Mouse (Mus musculus) heart, adult 8-10 months (tissue): ENCODE results near the gene Coq10a. TPM values are rescaled to one million over a fixed set of nuclear protein-coding genes. Genes with fewer than 3 reads are reported as not detected.

Experiments used
- DNase-seq: peaks from one replicate; pipeline ENCODE4 v3.0.0; 2022; ENCODE audit warnings: low spot score
- total RNA-seq, 4 experiments: library from RNA; stranded (reverse); gene quantifications; 2 replicates each; pipeline ENCODE4 v1.2.4; 2022

The Coq10a gene
- total RNA-seq, 4 experiments from 2014 or later, result 365 to 443 (median 423) TPM

DNA sequence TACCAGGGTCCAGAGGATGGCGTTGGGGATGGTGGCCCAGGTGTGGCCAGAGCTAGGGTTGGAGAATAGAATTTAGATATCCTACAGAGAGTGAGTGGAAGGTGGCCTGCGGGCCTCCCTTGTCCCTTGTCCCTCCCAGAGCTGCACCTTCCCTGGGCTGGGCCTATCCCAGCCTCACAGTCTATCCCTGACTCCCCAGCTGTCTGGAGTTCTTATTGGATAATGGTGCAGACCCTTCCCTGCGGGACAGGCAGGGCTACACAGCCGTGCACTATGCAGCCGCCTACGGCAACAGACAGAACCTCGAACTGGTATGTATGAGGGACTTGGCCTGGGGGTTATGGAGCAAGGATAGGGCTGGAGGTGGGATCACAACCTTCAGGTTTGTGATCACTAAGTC, 17.1 kb upstream of the Coq10a start:
- DNase-seq, result no peak

DNA sequence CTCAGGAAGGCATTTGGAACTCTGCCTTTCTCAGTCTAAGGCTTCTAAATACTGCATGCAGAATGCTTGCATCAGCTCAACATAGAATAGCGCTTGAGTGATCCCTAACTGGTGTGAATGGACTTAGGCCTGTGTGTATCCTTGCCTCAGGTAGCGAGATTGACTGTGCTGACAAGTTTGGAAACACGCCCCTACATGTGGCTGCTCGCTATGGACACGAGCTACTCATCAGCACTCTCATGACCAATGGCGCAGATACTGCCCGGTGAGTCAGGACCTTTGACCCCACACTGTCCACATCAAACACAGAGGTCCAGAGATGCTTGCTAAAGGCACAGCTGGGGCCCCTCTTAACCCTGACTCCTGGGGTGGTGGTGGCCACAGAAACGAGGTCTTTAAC, 13.7 kb upstream of the Coq10a start:
- no peak for DNase-seq

DNA sequence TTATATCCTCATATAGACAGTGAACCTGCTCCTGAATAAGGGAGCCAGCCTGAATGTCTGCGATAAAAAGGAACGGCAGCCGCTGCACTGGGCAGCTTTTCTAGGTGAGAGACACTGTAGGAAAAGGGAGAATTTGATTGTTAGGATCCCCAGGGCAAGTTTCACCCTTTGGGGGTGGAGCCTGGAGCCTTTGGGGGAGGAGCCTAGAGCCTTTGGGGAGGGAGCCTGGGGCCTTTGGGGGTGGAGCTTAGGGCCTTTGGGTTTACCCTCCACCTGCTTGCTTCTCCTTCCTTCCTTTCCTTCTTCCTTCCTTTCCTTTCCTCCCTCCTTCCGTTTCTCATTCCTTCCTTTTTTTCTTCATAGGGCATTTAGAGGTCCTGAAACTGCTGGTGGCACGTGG, 11.8 kb upstream of the Coq10a start:
- DNase-seq, result no peak

DNA sequence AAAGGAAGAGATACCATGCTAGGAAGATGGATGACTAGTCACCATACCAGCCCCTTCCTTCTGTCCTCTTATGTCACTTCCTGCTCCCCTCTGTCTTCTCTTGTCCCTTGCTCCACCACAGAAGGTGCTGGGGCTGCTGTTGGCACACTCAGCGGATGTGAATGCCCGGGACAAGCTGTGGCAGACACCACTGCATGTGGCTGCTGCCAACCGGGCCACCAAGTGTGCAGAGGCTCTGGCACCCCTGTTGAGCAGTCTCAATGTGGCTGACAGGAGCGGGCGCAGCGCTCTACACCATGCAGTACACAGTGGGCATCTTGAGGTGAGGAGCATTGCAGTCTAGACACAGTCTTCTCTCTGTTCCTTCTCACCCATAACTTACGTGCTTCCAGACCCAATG, 10.5 kb upstream of the Coq10a start:
- no peak for DNase-seq

DNA sequence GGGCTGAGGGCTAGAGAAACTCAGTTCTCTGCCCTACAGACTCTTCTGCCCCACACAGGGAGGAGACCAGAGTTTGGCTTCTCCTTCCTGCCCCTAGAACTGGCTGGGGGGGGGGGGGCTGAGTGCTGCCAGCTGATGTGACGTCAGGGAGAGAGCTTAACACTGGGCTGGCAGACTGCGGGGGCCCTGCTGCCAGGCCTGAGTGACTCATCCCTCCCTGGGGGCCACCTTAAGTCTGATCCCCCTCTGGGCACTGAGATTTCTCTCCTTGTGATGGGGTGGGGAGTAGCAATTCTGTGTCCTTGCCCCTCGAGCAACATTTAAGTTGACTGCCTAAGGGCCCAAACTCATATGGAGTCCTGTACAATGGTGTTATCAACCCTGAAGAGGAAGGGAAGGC, 9.7 kb upstream of the Coq10a start:
- no peak for DNase-seq

DNA sequence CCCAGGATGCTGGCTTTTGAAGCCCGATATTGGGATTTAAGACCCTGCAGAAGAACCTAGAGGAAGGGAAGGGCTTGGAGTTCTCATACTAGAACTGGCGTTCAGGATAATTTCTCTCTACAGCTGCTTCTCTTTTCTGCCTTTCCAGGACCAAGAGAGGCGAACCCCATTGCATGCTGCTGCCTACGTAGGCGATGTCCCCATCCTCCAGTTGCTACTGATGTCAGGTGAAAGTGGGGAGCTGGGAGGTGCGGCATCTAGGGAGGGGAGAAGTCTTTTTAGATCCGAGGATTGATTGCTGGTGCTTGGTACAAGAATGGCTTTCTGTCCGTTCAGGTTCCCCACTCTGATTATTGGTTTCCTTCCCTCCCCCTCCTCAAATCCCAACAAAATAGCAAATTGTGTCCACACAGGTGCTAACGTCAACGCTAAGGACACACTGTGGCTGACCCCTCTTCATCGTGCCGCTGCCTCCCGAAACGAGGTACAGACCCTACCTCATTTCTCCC, 9.2 kb upstream of the Coq10a start:
- no peak for DNase-seq

DNA sequence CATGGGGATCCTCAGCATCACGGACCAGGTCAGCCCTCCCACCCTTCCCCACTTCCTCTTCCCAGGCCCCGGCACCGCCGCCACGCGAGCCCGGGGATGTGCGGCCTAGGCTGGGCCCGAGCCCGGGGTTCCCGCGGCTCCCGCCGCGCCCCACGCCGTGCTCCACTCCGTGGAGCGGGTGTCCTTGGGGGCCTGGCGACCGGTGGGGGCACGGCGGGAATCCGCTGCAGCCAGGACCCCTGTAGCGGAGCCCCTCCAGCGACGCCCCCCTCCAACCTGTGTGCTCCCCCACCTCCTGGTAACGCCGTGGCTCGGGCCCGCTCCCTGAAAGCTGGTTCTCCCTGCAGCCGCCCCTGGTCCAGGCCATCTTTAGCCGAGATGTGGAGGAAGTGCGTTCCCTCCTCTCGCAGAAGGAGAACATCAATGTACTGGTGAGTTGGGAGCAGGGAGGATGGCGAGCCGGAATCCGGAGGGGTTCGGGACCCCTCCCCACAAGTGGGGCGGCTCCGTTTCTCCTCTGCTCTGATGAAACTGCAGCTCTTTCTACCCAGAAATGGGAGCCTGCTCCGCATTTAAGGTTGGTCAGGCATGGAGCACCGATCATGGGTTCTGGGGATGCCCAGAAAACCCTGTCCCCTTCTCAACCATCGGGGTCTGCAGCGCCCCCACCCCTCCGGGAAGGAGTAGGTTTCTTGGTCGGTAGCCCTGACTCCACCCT, 8.6 kb upstream of the Coq10a start:
- no peak for DNase-seq

DNA sequence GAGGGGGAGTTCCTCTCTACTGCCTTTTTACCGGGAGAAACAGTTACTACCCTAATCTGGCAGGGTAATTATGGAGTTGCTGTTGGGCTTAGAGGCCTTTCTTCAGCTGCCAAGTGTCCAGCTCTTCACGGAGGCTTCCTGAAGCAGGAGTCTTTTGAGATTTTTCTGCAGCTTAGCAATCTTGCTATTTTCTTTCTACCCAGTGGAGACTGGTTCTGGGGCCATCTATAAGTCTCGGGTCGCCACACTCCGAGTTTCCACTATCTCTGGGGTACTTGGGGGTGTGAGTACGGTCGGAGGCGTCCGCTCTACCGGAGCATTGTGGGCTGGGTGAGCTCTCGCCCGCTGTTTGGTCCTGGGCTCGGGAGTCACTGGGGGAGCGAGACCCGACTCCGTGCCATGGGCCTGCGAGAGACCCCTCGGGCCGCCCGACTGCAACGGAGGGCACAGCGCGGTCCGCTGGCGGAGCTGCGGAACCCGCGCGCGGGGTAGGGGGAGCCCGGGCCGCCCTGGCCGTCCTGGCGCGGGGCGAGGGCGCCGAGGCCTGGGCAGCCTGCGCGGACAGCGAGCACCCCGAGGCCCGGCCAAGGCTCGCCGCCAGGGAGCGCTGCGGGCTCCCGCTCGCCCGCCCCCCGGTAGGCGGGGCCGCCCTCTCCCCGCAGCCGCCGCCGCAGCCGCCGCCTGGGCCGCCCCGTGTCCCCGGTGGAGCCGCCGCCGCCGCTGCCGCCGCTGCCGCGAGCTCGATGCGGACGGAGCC, 7.8 kb upstream of the Coq10a start, which contains the start of gene Ankrd52:
Ankrd52 (plus strand) TSS at position 661 of the 757 bp plus-strand sequence.
- DNase-seq, result peak; percentile 68

DNA sequence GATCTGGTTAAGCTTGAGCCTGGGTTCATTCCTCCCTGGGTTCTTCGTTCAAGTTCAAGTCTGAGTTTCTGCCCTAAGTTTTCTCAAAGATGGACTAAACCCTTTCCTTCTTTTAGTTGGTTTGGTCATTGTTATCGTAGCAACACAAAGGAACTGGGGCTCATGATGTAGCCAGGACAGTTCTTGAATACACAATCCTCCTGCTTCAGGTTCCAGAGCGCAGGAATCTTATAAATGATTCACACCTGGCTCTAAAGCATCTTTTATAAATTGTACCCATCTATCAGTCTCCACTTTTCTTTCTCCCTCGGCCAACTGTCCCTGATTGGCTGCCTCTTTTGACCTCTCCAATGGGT, 7.3 kb upstream of the Coq10a start:
- DNase-seq, result no peak

DNA sequence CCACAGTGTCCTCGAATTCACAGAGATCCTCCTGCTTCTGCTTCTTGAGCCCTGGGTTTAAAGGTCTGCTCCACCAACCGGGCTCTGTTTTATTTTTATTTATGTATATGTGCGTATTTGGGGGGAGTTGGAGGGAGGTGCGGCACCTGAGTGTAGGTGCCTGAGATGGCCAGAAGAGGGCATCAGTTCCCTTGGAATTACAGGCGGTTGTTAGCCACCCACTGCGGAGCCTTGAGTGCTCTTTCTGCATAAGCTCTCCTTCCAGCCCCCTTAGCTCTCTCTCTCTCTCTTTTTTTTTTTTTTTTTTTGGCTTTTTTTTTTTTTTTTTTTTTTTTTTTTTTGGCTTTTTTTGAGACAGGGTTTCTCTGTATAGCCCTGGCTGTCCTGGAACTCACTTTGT, 5.6 kb upstream of the Coq10a start:
- no peak for DNase-seq

DNA sequence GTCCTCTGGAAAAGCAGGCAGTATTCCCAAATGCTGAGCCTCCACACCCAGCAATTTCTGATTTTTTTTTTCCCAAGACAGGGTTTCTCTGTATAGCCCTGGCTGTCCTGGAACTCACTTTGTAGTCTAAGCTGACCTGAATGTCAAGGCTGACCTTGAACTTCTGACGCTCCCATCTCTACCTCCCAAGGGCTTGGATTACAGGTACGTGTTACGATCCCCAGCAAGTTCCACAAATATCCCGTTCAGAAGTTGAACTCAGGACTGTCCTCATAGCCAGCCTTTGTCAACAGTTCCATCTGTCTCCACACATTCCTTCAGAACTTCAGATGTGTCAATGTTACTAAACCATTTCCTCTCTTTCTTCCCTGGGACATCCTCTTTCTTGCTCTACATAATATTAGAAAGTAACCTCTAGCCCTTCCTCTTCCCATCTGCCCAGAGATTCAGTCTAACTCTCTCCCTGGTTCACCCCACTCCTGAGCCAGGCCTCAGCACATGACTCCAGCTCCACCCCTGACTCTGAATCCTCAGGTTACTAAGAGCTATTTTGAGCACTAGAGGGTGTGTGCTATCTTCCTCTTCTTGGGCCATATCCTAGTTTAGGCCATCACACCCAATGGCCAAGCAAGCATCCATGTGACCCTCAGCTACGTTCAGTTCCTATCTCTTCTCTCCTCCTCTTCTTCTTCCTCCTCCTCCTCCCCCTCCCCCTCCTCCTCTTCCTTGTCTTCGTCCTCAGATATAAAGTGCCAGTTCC, 4.4 kb upstream of the Coq10a start:
- DNase-seq, result peak; percentile 69

DNA sequence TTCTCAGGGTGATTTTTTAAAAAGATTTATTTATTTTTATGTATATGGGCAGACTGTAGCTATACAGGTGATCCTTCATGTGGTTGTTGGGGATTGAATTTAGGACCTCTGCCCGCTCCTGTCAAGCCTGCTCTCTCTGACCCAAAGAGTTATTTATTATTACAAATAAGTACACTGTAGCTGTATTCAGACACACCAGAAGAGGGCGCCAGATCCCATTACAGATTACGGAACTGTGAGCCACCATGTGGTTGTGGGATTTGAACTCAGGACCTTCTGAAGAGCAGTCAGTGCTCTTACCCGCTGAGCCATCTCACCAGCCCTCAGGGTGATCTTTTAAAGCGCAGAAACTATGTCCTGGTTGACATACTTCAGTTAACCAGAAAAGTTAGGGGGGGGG, 3.3 kb upstream of the Coq10a start:
- DNase-seq, result no peak

DNA sequence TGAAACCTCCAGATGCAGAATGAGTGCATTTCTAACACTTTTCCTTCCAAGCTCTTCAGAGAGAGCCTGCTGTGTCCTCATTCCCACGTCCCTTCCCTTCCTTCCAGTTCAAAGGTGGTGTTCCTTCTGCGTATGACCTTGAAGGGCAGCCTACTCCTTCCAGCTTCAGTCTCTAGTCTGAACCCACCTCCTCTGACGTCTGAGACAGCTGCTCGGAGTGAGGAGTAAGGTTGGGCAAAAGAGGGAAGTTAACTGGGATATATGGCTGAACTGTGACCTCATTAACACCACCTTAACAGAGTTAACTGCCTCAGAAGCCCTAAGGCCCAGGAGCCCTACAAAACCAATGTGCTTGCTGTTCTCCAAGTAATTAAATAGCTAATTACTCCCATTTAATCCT, 1.8 kb upstream of the Coq10a start:
- DNase-seq, result no peak

DNA sequence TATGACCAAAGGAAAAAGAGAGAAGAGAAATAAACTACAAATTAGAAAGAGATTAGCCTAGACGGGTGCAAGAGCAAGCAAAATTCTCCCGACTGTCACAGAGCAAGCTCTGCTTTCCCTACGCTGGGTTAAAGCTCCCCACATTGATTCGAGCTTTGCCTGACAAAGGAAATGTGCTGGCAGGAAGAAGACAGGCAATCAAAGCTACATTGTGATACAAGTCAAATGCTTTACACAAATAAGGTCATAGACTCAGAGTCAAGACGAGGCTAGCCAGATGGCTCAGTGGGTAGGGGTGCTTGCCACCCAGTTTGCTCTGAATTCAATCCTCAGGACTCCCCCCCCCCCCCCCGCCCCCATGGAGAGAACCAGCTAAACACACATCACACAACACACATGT, 1.2 kb upstream of the Coq10a start:
- DNase-seq, result no peak

DNA sequence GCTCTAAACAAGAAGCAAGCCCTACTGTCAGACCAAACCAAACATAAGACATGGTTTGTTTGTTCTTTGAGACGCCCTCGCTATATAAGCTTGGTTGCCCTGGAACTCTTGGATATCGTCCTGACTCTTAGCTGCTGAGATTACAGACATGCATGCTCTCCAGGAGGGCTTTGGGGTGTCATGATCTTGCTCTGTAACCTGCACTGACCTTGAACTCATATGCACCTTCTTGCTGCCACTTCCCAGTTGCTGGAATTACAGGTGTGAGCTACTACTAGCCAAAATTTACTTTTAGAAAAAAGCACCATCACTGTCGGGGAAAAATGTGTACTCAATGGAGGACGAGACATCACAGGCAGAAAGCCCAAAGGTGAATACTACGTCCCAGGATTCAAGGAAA, 802 bp upstream of the Coq10a start:
- DNase-seq, result no peak

DNA sequence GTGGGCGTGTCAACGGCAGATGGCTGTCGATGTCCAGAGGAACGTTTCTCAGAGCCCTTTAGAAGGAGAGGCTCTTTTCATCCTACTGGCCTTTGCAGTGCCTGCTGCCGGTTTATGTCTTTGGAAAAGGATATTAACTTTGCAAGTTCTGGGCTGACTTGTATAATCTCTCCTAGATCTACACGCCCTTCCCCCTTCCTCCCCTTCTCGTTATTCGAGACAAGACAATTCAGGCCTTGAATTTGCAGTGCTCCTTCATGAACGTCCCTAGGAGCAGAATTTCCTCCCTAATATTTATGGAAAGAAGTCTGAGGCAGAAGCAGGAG, 384 bp upstream of the Coq10a start:
- no peak for DNase-seq

DNA sequence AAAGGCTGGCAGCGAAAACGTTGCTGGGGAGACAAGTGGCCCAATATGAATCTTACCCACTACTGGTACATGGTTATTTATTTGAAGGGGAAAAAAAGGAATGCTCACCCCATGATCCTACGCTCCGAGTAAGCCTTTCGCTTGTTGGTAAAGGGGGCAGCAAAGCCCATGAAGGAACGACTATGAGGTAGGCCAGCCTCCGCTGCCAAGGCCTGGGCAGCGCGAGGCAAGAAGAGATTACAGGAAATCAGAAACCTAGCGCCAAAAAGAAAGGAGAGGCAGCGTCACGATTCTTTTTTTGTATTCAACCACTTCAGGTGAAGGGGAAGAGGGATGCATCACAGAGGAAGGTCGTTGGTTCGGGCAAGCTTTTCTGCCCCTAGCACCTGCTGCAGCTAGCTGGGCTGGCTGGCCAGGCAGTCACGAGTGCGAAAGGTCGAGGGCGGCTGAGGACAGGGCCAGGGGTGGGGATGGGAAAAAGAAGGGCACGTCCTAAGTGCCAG, 847 bp downstream of the Coq10a start:
- peak; percentile 75 for DNase-seq

DNA sequence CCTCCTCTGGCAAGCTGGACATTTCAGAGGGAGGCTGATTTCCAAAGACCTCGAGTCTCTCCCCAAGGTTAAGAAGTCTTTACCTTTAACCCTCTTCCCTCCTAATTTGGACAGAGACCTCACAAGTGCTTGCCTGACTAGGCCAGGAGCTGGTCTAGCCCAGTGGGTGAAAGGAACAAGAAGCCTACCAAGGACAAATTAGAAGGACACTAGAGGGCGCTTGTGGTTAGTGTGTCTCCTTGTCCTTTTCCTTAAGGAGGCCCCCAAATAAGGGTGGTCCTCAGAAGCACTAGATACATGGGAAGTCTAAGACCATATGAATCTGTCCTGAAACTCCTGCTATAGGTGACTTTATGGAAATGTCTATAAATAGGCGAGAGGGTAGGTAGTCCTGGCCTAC, 6.2 kb downstream of the Coq10a start:
- DNase-seq, result peak; percentile 49

DNA sequence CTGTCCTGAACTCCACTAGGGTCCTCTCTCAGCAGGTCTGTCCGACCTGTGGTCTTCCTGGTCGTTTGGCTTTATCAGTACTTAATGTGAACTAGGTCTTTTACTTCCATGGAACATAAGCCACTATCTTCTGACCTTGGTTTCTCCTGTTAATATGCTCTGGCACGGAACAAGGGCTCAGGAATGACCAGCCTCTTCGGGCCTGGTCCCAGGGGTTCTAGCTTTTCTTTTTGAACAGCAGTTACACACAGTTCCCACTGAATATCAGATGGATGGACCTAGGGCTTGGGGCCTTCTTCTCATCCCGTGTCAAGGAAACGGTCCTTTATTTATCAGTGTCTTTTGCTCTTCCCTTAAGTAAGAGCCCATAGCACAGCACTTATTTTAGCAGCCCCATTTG, 7.0 kb downstream of the Coq10a start:
- DNase-seq, result no peak

DNA sequence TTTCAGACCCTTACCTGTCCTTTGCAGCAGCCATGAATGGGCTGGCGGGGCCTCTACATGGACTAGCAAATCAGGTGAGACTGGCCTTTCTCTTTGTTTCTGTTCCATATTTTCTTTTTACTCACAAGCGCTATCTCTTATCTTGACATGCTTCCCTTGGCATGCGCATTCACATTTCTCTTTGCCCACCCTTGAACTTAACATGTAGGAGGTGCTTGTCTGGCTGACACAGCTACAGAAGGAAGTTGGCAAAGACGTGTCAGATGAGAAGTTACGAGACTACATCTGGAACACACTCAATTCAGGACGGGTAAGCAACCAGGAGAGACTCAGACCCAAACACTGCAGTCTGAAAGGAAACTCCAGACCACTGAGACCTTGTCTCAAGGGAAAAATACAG, 9.6 kb downstream of the Coq10a start:
- no peak for DNase-seq

DNA sequence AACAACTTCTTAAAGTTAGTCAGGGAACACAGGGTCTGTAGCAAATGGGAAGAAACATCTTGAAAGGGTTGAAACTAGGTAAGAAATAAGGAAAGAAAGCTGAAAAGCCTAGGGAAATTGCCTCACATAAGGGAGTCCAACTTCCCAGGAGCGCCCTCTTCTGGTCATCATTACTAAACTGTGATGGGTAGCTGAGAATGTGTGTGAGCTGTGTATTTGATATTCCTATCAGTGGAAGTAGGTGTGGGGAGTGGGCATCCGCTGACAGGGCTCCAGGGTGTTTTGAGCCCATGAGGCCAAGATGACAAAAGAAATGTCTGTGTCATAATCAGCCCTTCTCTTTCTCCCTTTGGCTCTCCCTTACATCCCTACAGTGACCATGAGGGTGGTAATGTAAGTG, 10.0 kb downstream of the Coq10a start:
- DNase-seq, result no peak

DNA sequence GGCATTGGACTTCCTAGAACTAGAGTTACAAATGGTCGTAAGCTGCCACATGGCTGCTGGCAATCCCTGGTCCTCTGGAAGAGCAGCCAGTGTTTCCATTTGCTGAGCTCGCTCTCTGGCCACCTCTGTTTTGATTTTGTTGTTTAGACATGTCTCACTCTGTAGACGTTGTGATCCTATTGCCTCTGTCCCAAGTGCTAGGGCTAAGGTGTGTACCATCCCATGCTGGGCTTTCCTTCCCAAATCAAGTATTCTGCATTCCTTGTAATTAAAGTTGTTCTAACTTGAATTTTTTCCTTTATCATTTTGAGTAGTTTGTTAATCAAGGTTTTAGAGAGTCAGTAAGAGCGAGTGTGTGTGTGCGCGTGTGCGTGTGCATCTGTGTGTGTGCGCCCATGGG, 21.3 kb downstream of the Coq10a start:
- DNase-seq, result no peak
